Mouse (Mus musculus) ES-Bruce4 (cell line): ENCODE measurements around the gene Runx2.

ENCODE experiments used
- EP300 ChIP-seq: IDR thresholded peaks from 2 replicates; pipeline ENCODE4 v1.6.1; 2011; ENCODE audit warnings: low read depth, low read length; ENCODE audit not compliant: insufficient read depth
- POLR2A ChIP-seq: IDR thresholded peaks from one replicate; pipeline ENCODE4 v1.8.1; 2011; ENCODE audit warnings: low read length; ENCODE audit not compliant: insufficient read depth

DNA sequence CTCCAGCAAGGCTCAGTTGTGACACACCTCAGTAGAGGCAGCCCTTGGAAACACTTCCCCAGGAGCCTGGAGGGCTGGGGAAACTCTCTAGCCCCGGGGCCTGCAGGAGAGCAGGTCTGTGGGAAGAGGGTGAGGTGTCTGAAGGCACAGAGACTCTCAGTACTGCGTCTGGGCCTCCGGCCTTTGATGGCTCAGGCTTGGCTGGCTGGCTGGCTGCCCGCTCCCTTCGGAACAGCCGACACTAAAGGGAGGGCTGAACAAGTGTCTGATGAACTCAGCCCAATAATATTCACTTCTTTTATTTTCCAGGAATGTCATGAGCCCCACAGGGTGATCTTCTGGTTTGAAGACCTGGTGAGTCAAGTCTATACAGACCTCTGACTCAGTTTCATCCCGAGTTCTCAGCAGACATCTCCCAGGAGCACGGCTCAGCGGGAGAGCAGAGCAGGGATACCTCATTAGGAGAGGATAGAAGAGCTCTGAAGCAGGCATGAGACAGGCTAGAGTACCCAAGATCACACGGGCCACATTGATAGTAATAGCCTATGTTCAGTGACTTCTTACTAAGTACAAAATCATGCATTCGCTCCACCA lies 314.2 kb downstream of the Runx2 start:
- TF ChIP-seq POLR2A (no peak), EP300 (no peak)
